Mouse (Mus musculus): ENCODE measurements at regions not wholly inside any gene's neighbourhood (a gene's known extent, or its start where the extent isn't known, plus 50 kb on each side); places are given as distances from the start of the nearest gene placed in this dataset.

DNA sequence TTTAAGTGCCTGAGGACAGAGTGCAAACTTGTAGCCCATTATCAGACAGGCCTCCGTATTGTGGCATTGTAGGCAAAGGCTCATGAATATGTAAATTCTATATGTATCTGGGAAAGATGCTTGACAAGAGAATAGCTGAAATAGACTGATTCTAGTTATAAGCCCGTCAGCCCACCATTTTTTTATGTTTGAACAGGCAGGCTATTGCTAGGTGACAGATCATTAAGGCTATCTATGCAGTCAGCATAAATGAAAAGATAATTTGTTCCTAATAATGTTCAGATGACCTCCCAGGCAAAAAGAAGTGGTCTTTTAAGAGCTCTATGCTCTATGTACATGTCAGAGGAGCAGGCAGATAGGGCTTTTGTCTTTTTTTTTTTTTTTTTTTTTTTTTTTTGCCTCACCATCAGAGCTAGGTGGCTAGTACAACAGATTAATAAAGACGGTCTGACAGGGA, 241.6 kb downstream of the Gm11487 start:
- no peaks in the 10 kb centered on the region for H3K9me3 ChIP-seq (ENCODE audit: control insufficient read depth, low read length)
- H3K4me3 ChIP-seq (replicated peaks; ENCODE audit: low read length) = no peak overlapping the region
- peak; percentile 49; the same call in 1 of the 2 replicates for ATAC-seq
- no peaks in the 10 kb centered on the region for H3K27me3 ChIP-seq (replicated peaks; ENCODE audit: control insufficient read depth, insufficient read depth, low read length)
- no peak overlapping the region for H3K9ac ChIP-seq (replicated peaks; ENCODE audit: low read depth, low read length)
- no peaks in the 10 kb centered on the region for H3K36me3 ChIP-seq (ENCODE audit: control insufficient read depth, insufficient read depth)
- H3K27ac ChIP-seq (ENCODE audit: low read length) = no peak overlapping the region
- no peak overlapping the region for H3K4me2 ChIP-seq (ENCODE audit: low read length)
- 26% methylated on average over 3 of the region's 3 CpGs for WGBS
- no peaks in the 10 kb centered on the region for H3K4me1 ChIP-seq (replicated peaks; ENCODE audit: control insufficient read depth, insufficient read depth, low read length)

Data from forebrain, embryonic 16.5 days (tissue).